Mouse (Mus musculus): ENCODE data around the gene Gm20388.
"Not testable (repeated sequence)": the region's sequence is repeated elsewhere in the genome, so short reads cannot be mapped to it uniquely, and the experiment has no call there.

Gene Gm20388

DNA sequence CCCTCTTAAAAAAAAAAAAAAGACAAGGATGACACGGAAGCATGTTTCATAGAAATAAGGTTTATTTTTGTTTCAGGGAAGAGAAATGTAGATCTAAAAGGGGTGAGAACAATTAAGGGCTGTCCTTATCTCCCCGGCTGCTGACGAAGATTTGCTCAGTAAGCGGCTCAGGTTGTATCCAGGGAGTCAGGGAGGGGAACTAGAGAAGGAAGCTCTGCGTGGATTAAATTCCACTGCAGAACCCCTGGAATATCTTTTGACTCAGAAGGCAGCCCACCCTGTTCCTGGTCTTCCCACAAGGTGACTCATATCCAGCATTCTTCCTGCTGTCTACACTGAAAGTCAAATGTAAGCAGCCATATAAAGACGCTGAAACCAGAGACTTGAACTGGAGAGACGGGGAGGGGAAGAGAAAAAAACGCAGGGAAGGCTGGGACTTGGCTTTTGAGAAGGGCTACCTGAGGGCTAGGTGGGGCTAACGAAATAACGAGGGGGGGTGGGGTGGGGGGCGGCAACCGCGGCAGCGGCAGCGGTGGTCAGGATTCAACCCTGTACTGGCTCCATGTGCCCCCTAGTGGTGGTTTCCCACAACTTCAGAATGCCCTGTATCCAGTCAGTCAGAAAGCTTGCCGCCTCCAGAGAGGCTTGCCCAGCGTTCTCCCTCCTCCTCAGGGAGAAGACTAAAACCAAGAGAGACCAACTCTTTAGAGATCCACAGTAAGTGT is 3511.6 kb downstream of the Gm20388 start:
- peak; percentile 87 for DNase-seq

DNA sequence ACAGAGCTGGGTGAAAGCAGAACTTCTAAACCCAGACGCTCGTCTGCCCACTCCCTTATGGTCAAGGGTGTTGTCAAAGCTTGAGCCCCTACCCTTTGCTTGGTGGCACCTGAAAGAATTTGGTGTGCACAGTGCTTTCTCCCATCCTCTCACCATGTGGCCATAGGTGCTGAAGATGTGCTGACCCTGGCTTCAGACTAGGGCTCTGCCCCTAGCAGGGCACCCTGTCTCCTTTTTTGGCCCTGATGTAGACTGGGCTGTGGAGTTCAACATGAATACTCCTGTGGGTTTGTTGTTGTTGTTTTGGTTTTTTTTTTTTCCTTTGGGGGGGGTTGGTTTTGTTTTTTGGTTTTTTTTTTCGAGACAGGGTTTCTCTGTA is 3512.1 kb downstream of the Gm20388 start:
- DNase-seq, result no peak

DNA sequence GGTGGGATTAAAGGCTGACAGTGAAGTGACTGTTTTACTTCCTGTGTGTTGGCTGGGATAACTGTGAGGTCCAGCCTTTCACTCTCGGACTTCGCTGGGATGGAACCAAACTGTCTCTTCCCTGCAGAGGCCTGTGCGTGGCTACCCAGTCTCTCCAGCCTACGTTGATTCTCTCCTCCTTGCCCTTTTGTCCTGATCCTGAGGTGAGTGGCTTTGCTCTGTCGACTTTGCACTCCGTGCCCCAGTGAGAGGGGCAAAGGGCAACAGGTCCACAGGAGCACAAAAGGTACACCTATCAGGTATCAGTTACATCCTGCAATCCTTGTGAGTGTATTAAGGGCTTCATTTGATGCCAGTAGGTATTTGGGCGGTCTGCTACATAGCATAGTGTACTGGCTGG is 3512.8 kb downstream of the Gm20388 start, which contains the start of gene Def8:
Gene Def8 (plus strand): TSS at position 87 of the 400 bp plus-strand sequence.
- DNase-seq, result no peak

DNA sequence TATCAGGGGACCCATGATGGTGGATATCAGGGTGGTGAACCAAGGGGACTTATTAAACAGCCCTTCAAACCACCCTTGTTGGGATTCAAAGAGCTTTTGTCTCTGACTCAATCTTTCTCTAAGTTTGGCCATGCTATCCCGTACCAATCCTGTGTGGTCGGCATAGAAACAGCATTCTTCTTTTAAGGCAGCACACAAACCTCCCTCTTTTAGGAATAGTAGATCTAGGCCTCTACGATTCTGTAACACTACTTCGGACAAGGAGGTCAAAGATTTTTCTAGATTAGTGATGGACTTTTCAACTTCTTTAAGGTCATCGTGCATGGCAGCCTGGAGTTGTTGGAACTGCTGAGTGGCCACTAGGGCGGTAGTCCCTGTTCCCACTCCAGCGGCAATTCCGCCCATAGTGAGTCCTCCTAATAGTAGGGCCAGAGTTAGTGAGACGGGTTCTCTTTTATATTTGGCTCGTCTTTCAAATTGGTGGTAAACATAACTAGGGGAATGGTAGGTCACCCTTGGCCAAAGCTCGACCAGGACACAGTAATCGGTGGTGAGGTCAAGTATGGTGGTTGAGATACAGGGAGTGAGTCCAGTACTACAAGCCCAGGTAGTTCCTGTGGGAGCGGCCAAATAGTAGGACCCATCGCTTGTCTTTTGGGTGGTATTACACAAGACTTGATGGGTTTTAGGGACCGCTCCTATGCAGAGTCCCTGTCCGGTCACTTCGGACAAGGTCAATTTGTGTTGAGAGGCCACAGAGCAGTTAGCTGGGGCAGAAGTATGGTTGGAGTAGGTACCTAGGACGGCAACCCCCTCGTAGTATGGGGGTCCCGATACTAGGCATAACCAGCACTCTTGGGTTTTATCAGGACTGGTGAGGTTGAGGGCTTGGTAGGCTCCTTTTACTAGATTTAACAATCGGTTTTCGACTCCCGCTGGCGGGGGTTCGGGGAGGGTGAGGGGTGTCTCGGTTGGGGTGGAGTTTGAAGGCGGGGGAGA is 3516.2 kb downstream of the Gm20388 start:
- no peak for DNase-seq

DNA sequence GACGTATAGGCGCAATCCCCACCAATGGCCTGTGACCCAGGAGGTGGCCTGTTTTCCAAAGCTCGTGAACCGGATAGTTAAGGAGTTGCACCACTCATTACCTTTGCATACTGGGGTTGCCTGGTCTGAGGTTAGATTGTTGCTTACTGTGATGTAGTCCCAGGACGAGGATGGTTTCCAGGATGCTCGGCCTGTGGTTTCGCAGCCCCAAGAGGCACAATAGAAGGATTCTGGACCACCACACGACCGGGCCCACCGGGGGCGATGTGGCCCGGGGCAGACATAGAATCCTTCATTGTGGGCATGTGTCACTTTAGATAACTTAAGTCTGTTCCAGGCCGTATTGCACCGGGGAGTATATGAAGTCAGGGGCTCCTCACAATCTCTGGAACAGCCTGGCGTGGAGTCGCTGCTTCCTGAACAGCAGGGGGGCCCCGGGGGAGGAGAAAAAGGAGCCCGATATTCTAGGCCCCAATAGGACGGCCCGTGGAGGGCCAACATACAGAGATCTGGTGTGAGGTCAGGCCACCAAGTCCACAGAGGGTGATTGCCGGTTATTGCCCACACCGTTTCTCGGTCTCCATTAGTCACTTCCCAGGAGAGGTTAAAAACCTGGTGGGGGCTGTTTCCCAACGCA is 3517.1 kb downstream of the Gm20388 start:
- no peak for DNase-seq

DNA sequence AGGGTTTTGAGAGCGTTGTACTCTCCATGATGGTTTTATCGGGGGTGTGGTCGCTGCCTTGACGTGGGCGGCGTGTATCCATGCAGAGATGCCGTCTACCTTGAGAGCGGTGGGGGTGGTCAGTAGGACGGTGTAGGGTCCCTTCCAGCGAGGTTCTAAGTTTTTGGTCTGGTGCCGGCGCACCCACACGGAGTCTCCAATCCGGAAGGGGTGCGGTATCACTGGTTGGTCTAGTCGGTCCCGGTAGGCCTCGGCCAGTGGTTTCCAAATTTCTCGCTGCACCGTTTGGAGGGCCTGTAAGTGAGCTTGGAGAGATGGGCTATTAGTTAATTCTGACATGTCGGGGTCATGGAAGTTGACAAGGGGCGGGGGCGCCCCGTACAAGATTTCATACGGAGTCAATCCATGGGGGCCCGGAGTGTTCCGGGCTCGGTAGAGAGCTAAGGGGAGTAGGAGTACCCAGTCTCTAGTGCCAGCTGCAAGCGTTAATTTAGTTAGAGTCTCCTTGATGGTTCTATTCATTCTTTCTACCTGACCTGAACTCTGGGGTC is 3517.8 kb downstream of the Gm20388 start:
- no peak for DNase-seq

DNA sequence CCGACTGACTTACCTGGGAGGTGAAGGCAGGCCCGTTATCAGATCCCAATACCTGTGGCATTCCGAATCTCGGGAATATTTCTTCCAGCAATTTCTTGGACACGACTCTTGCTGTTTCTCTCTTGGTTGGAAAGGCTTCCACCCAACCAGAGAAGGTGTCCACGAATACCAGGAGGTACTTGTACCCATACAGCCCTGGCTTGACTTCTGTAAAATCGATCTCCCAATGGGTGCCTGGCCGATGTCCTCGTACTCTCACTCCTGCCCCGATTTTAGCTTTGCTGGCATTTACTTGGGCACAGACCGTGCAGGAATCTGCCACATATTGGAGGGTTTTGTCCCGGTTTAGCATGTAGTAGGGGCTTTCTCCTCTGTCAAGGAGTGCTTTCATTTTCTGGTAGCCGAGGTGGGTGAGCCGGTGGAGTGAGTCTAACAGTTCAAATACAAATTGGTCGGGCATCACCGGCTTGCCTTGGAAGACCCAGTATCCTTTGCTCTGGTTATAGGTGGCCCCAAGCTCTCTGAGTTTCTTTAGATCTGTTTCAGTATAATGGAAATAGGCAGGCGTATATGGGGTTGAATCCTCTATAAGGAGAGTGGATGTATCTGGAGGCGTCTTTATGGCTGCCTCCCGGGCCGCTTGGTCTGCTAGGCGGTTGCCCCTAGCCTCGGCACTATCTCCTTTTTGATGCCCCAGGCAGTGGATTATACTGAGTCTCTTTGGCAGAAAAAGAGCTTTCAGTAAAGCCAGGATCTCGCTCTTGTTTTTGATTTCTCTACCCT is 3518.5 kb downstream of the Gm20388 start:
- no peak for DNase-seq

DNA sequence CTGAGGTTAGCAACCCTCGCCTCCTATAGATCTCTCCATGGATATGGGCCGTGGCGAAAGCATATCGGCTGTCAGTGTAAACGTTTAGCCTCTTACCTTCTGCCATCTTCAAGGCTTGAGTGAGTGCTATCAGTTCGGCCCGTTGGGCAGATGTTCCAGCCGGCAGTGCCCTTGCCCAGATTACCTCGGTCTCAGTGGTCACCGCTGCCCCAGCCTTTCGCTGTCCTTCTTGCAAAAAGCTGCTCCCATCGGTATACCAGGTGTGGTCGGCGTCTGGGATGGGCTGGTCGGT is 3519.0 kb downstream of the Gm20388 start:
- not testable (repeated sequence) for DNase-seq

DNA sequence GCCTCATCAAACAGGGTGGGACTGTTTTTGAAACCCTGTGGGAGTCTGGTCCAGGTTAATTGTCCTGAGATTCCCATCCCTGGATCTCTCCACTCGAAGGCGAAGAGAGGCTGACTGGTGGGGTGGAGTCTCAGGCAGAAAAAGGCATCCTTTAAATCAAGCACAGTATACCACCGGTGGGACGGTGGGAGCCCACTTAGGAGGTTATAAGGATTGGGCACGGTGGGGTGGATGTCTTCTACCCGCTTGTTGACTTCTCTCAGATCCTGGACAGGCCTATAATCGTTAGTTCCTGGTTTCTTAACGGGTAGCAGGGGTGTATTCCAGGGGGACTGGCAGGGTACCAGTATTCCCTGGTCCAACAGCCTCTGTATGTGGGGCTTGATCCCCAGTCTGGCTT is 3520.3 kb downstream of the Gm20388 start:
- not testable (repeated sequence) for DNase-seq

DNA sequence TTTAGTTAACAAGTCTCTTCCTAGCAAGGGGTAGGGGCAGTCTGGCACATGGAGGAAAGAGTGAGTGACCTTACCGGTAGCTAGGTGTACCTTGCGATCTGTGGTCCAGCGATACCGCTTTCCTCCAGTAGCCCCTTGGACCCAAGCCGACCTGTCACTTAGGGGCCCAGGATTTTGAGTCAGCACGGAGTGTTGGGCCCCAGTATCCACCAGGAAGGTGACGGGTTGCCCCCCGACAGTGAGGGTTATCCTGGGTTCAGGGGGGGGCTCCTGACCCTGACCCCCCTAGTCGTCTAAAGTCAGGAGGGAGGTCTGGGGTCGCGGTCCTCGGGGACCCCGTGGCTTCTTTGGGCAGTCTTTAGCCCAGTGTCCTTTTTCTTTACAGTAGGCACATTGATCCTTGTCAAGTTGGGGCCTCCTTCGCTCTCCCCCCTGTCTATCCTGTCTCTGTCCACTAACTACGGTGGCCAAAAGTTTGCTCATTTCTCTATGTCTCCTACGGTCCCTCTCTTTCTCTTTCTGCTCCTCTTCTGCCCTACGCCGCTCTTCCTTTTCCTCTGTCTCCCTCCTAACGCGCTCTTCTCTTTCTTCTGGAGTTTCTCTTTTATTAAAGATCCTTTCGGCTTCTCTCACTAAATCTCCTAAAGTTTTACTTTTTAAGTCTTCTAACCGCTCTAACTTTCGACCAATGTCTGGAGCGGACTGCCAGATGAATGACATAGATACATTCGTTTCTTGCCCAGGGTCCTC is 3521.2 kb downstream of the Gm20388 start:
- DNase-seq, result no peak

DNA sequence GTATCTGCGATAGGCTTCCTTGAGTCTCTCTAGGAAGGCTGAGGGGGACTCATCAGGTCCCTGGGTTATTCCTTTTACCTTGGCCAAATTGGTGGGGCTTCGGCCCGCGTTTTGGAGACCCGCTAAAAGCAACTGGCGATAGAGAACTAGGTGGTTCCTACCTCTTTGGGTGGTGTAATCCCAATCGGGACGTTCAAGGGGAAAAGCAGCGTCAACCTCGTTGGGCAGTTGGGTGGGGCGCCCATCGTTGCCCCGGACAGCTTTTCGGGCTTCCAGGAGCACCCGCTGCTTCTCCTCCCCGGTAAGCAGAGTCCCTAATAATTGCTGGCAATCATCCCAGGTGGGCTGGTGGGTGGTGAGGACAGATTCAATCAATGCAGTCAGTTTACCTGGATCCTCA is 3521.7 kb downstream of the Gm20388 start:
- no peak for DNase-seq

DNA sequence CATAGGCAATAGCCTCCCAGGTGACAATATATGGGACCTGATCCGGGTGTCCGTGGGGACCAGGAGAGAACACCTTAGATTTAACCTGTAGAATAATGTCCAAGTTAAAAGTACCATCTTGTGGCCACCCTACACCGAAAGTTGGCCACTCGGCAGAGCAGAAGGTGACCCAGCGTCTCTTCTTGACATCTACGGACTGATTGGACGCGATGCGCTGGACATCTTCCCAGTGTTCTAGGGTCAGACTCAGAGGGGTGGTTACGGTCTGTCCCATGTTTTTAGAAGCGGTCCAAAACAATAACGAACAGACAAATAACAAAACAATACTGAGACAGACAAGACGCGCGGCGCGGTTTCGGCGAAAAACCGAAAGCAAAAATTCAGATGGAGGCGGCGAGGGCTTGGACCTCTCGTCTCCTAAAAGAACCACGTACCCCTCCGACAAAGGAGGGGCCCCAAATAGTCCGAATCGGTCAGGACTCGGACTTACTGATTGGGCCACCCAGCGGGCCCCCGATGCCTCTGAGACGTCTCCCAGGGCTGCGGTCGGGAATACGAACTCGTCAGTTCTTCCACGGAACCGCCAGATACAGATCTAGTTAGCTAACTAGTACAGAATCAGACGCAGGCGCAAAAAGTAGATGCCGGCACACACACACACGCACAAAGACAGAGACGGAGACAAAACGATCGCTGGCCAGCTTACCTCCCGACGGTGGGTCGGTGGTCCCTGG is 3522.8 kb downstream of the Gm20388 start:
- not testable (repeated sequence) for DNase-seq

DNA sequence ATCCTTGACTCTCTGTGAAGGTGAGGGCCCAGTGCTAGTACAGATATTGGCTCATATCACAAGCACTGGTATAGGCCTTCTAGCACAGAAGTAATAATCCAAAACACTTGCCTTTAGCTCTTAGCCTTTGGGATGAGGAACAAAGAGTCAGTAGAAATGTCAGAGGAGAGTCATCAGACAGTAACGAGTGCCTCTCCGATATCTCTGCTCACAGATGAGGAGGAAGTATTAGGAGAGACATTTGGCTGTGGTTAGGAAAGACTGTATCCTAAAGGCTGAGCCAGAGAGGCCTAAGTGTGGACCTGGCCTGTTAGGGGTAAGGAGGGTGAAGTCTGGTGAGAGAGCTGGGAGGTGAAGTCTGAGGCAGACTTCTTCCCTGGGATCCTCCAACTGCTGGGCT is 3531.1 kb downstream of the Gm20388 start:
- no peak for DNase-seq

DNA sequence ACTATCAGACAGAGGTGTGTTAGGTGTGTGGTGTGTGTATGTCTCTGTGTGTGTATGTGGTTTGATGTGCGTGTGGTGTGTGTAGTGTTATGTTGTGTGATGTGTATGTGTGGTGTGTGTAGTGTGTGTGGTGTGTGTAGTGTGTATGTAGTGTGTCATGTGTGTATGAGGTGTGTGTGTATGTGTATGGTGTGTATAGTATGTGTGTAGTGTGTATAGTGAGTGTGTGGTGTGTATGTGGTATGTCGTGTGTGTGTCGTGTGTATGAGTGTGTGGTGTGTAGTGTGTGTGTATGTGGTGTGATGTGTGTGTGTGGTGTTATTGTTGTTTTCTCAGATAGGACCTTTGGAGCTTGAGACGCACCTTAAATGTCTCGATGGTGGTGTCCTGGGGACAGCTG is 3531.7 kb downstream of the Gm20388 start:
- no peak for DNase-seq

DNA sequence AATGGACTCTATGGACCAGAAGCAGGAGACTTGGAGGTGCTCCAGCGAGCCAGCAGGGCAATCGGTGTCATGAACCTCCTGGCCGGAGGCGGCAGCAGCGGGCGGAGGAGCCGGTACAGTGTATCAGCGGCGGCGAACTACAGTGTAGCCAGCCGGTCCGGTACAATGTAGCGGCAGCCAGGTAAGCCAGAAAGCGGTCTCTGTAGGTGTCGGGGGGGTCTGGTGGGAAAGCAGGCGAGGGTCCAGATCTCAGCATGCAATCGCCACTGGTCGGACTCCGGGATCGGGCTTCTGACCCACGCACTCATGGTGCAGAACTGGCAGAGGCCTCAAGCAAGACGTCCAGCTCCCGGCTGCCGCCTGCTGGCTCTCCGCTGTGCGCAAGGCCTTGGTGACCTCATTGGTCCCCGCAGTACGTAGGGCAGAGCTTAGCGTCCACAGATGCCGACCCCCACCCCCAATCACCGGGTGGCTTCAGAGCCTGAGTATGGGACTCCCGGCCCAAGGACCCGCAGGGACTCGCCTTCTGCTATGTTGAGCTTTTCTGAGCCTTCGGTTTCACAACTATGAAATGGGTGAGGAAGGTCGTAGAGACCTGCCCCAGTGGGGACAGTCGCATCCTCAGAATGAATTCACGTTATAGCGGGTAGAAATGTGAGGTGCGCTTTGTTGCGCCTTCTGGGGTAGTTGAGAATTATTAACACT is 3532.4 kb downstream of the Gm20388 start:
- peak; percentile 98 for DNase-seq

DNA sequence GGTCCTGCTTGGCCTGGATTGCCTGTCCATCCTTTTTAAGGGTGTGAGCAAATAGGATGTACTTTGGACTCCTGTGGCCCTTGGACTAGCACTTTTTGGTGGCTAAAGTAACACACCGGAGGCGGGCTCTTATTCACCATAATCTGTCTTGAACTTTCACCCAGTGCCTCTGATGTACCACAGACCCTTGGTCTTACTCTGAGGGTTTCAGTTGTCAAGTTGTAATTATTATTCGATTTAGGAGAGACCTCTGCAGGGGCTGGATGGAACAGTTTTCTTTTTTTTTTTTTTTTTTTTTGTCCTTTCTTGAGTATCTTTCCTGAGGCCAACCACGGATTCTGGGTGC is 3532.9 kb downstream of the Gm20388 start:
- no peak for DNase-seq

DNA sequence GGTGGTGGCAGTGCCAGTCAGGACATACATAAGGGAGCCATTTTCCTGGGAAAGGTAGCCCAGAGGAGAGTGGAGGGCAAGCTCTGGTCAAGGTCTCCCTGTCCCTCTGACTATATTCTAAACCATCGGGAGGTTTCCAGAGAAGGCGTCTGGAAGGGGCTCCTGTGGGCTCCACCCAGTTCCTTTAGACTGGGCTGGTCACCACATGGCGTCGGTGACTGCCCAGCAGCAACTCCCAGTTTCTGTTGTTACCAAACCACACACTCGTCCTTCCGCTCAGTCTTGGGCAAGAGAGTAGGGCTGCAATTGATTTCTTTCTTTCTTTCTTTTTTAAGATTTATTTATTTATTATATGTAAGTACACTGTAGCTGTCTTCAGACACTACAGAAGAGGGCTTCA is 3533.5 kb downstream of the Gm20388 start:
- DNase-seq, result no peak

DNA sequence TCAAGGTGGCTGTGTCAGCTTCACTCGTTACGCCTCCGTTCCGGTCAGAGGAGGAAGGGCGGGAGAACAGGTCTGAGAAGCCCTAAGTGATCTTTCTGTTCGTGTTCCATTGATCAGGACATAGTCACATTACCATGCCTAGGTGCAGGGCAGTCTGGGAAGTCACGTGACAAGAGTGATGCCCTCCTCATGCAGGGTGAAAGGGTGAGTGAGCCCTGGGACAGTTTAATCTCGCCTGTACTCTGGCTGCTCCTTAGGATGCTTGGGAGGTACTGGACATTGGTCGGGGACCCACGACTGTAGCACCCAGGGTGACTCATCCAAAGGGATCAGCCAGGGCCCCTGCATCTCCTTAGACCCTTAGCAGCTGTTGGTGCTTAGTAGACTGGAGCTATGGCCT is 3535.3 kb downstream of the Gm20388 start:
- DNase-seq, result no peak

DNA sequence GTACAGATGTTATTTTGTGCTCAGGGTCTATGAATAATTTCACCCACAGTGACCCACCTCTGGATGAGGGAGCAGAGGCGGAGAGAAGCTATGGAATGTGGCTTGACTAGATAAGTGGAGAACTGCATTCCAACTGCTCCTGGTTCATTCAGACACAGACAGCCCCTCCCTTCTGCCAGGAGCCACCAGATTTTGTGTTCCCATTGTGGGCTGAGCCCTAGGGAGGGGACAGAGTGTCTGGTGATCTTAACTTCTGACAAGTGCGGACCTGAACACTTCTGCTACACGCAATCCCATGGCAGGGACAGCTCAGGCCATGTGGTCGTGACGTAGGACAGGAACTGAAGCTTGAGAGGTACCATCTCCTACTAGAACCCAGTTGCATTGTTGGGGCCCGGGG is 3536.2 kb downstream of the Gm20388 start:
- no peak for DNase-seq

DNA sequence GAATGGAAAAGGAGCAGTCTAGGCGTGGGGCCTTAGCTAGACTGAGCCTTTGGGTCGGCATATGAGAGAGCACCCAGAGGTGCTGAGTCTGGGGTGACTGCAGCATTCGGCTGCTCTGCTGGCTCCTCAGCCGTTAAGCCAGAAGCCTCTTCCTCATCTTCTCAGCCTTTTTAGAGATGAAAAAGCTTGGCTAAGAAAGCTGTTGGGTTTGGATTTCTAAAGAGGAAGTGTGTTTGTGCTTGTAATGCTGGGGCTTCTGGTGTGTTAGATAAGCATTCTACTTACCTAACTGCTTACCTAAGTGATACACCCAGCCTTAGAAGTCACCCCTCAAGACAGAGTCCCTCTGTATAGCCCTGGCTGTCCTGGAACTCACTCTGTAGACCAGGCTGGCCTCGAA is 3540.1 kb downstream of the Gm20388 start:
- no peak for DNase-seq

DNA sequence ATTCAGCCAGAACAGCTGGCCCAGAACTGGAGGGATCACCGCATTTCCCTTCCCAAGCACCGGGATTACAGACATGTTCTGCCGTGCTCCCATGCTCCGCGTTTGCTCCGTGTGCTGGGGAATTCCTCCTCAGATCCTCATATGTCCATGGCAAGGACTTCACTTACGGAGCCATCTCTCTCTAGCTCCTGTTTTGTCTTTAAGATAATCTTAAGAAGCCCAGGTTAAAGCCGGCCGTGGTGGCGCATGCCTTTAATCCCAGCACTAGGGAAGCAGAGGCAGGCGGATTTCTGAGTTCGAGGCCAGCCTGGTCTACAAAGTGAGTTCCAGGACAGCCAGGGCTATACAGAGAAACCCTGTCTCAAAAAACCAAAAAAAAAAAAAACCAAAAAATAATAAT is 3541.1 kb downstream of the Gm20388 start:
- not testable (repeated sequence) for DNase-seq
